ENCODE assay signal across 8 mouse cellular contexts in genomic region chr17:46857361-46857902, GRCm38 (mm10). TPM values are rescaled to one million over a fixed set of nuclear protein-coding genes. Genes with fewer than 3 reads are reported as not detected.
DNase-seq lines count a peak whose midpoint lies in the region; ATAC-seq and TF ChIP-seq lines count a peak whose summit lies in the region.

No protein-coding gene starts in this region.

- peak; percentile 47 to 67; a peak in 3 of 4 replicates for TF ChIP-seq POLR2A in MEL (IDR thresholded peaks at IDR 0.05; ENCODE audit: control insufficient read depth in 1 of 2, insufficient read depth in 1 of 2, low read depth in 1 of 2, low read length in 2 of 2, poor library complexity in 1 of 2)
- TF ChIP-seq POLR2A in cerebellum, adult 2 months (IDR thresholded peaks at IDR 0.05; ENCODE audit: borderline replicate concordance, insufficient read depth, low read length), result peak; percentile 41; the same call in 1 of the 2 replicates

- H3K36me3 ChIP-seq in MEL (ENCODE audit: control insufficient read depth in 1 of 2, insufficient read depth in 2 of 2, low read length in 2 of 2), result peaks cover 0 to 21% of the 10 kb centered on the region in 2 experiments; a peak in 2 of 4 replicates
- no peaks in the 10 kb centered on the region for H3K36me3 ChIP-seq in forebrain, postnatal 0 days (ENCODE audit: insufficient read depth)
- no peaks in the 10 kb centered on the region for H3K36me3 ChIP-seq in lung, postnatal 0 days (ENCODE audit: insufficient read depth, low read length)

- peak overlapping the region; percentile 95 to 96 for H3K4me3 ChIP-seq in MEL (ENCODE audit: control insufficient read depth in 1 of 2, insufficient read depth in 1 of 2, low read depth in 2 of 2, low read length in 2 of 2)
- peak overlapping the region; percentile 73 for H3K4me3 ChIP-seq in cerebellum, adult 2 months (replicated peaks; ENCODE audit: insufficient read depth, low read depth, low read length)
- peak overlapping the region; percentile 96 for H3K4me3 ChIP-seq in forebrain, postnatal 0 days (ENCODE audit: low read depth, low read length)
- peak overlapping the region; percentile 98 for H3K4me3 ChIP-seq in lung, postnatal 0 days (ENCODE audit: low read depth, low read length)

- peak overlapping the region; percentile 100 for H3K9ac ChIP-seq in MEL (ENCODE audit: control insufficient read depth, low read depth, low read length, poor library complexity, severe bottlenecking)
- peak overlapping the region; percentile 100 for H3K9ac ChIP-seq in forebrain, postnatal 0 days
- H3K9ac ChIP-seq in lung, postnatal 0 days (replicated peaks; ENCODE audit: low read depth), result peak overlapping the region; percentile 100

- no peaks in the 10 kb centered on the region for H3K27me3 ChIP-seq in MEL (ENCODE audit: control insufficient read depth in 1 of 2, insufficient read depth in 2 of 2, low read length in 2 of 2)
- no peaks in the 10 kb centered on the region for H3K27me3 ChIP-seq in cerebellum, adult 2 months (ENCODE audit: control insufficient read depth, insufficient read depth, low read length)
- no peaks in the 10 kb centered on the region for H3K27me3 ChIP-seq in forebrain, postnatal 0 days (ENCODE audit: insufficient read depth, low read length)
- no peaks in the 10 kb centered on the region for H3K27me3 ChIP-seq in lung, postnatal 0 days (replicated peaks; ENCODE audit: insufficient read depth, low read length)

- peaks cover 34% of the 10 kb centered on the region for H3K79me2 ChIP-seq in MEL (ENCODE audit: control insufficient read depth, insufficient read depth, low read length, poor library complexity)

- H3K9me3 ChIP-seq in MEL (replicated peaks; ENCODE audit: insufficient read depth, low read length), result no peaks in the 10 kb centered on the region
- H3K9me3 ChIP-seq in forebrain, postnatal 0 days (ENCODE audit: low read length), result no peaks in the 10 kb centered on the region
- H3K9me3 ChIP-seq in lung, postnatal 0 days (ENCODE audit: low read length), result no peaks in the 10 kb centered on the region

- H3K4me2 ChIP-seq in forebrain, postnatal 0 days (ENCODE audit: low read depth), result peak overlapping the region; percentile 55
- peak overlapping the region; percentile 73 for H3K4me2 ChIP-seq in lung, postnatal 0 days (replicated peaks; ENCODE audit: low read depth, low read length)

- TF ChIP-seq RAD21 in MEL (IDR thresholded peaks at IDR 0.05; ENCODE audit: low read depth, low read length), result no peak

- peak overlapping the region; percentile 99 for H3K27ac ChIP-seq in MEL (ENCODE audit: control insufficient read depth, low read depth, low read length)
- H3K27ac ChIP-seq in cerebellum, adult 2 months (ENCODE audit: insufficient read depth, low read length), result peak overlapping the region; percentile 98
- H3K27ac ChIP-seq in forebrain, postnatal 0 days (ENCODE audit: low read depth, low read length), result peak overlapping the region; percentile 100
- H3K27ac ChIP-seq in lung, postnatal 0 days (ENCODE audit: low read length), result peak overlapping the region; percentile 100

- peak; percentile 80 for ATAC-seq in forebrain, postnatal 0 days
- peak; percentile 81 for ATAC-seq in lung, postnatal 0 days

- under 1% methylated on average over 43 of the region's 52 CpGs for WGBS in cerebellum, adult 2 months
- WGBS in forebrain, postnatal 0 days, result 2% methylated on average over 25 of the region's 52 CpGs
- 0% methylated on average over 3 of the region's 52 CpGs for WGBS in lung, postnatal 0 days

- no peak; a peak in 1 of 4 replicates for TF ChIP-seq EP300 in MEL (IDR thresholded peaks at IDR 0.05; ENCODE audit: low read depth in 1 of 2, low read length in 2 of 2)
- TF ChIP-seq EP300 in lung, postnatal 0 days (IDR thresholded peaks at IDR 0.05), result no peak

- DNase-seq in MEL (ENCODE audit: low read depth, low spot score), result peak; percentile 72
- peak; percentile 78 to 86 for DNase-seq in cerebellum, adult 2 months
- DNase-seq in forebrain, postnatal 0 days, result peak; percentile 91
- peak; percentile 87 for DNase-seq in heart, postnatal 4 days
- peak; percentile 80 to 88 for DNase-seq in layer of hippocampus, postnatal 10 days (ENCODE audit: low spot score in 2 of 2)
- DNase-seq in lung, postnatal 0 days (ENCODE audit: low spot score), result peak; percentile 93
- DNase-seq in ovary, postnatal 36 days (ENCODE audit: low spot score), result peak; percentile 81
- peak; percentile 83 for DNase-seq in thymus, postnatal 4 days

- TF ChIP-seq CTCF in MEL (IDR thresholded peaks at IDR 0.05 in 2 of 3, conservative IDR thresholded peaks at IDR 0.05 in 1 of 3; ENCODE audit: control insufficient read depth in 1 of 3, insufficient read depth in 1 of 3, low read depth in 2 of 3, low read length in 3 of 3, poor library complexity in 1 of 3, severe bottlenecking in 1 of 3), result no peak
- no peak for TF ChIP-seq CTCF in cerebellum, adult 2 months (IDR thresholded peaks at IDR 0.05; ENCODE audit: borderline replicate concordance, insufficient read depth, low read depth, low read length)
- TF ChIP-seq CTCF in forebrain, postnatal 0 days (IDR thresholded peaks at IDR 0.05; ENCODE audit: low read depth), result no peak
- no peak for TF ChIP-seq CTCF in lung, postnatal 0 days (IDR thresholded peaks at IDR 0.05)

- peaks cover 3 to 17% of the 10 kb centered on the region in 2 experiments for H3K4me1 ChIP-seq in MEL (ENCODE audit: control insufficient read depth in 1 of 2, insufficient read depth in 2 of 2, low read length in 2 of 2)
- peaks cover 15% of the 10 kb centered on the region for H3K4me1 ChIP-seq in cerebellum, adult 2 months (ENCODE audit: control insufficient read depth, insufficient read depth, low read length)
- H3K4me1 ChIP-seq in forebrain, postnatal 0 days (ENCODE audit: insufficient read depth), result peaks cover 15% of the 10 kb centered on the region
- peaks cover 10% of the 10 kb centered on the region; the same call in 1 of the 2 replicates for H3K4me1 ChIP-seq in lung, postnatal 0 days (ENCODE audit: insufficient read depth, low read depth, low read length)

TF ChIP-seq in MEL, 35 proteins besides CTCF, POLR2A, EP300 and RAD21:
- TF ChIP-seq TBP (IDR thresholded peaks at IDR 0.05; ENCODE audit: low read depth, low read length), result 0 out of 2 replicates have a peak, but pooled peaks have one; percentile 23
- 0 out of 2 replicates have a peak, but pooled peaks have one; percentile 18 for TF ChIP-seq MYC (IDR thresholded peaks at IDR 0.05; ENCODE audit: low read depth, low read length)
- TF ChIP-seq CHD2 (IDR thresholded peaks at IDR 0.05; ENCODE audit: low read length), result no peak
- TF ChIP-seq ZC3H11A (IDR thresholded peaks at IDR 0.05; ENCODE audit: low read depth, low read length), result no peak
- no peak for TF ChIP-seq MAX (IDR thresholded peaks at IDR 0.05; ENCODE audit: low read length)
- peak; percentile 42; the same call in 1 of the 2 replicates for TF ChIP-seq NELFE (IDR thresholded peaks at IDR 0.05; ENCODE audit: low read depth, low read length)
- TF ChIP-seq ZKSCAN1 (IDR thresholded peaks at IDR 0.05; ENCODE audit: low read depth, low read length), result no peak
- TF ChIP-seq ELF1 (IDR thresholded peaks at IDR 0.05; ENCODE audit: low read depth, low read length), result no peak
- TF ChIP-seq TAL1 (IDR thresholded peaks at IDR 0.05; ENCODE audit: low read length), result no peak
- TF ChIP-seq MXI1 (IDR thresholded peaks at IDR 0.05; ENCODE audit: low read depth, low read length), result peak; percentile 6; the same call in 1 of the 2 replicates
- peak; percentile 56; the same call in 1 of the 2 replicates for TF ChIP-seq MAZ (IDR thresholded peaks at IDR 0.05; ENCODE audit: low read depth, low read length)
- TF ChIP-seq POLR2AphosphoS2 (IDR thresholded peaks at IDR 0.05; ENCODE audit: low read length), result peak; percentile 28; the same call in 1 of the 2 replicates
- no peak for TF ChIP-seq KAT2A (conservative IDR thresholded peaks at IDR 0.05; ENCODE audit: low read depth, low read length)
- TF ChIP-seq UBTF (IDR thresholded peaks at IDR 0.05; ENCODE audit: borderline replicate concordance, insufficient read depth, low read depth, low read length), result no peak
- peak; percentile 65 for TF ChIP-seq ZMIZ1 (IDR thresholded peaks at IDR 0.05; ENCODE audit: low read depth, low read length)

RNA-seq across cellular contexts. Expression of gene Bicral, which starts 0.8 kb away (rescaled TPM):
- 3.7 and 5.8 TPM in 2 replicates for total RNA-seq in MEL (2012; rRNA removed)
- polyA plus RNA-seq in MEL (2012; ENCODE audit: insufficient read depth in 1 of 2, insufficient read length in 2 of 2, low read depth in 1 of 2, low replicate concordance in 2 of 2, missing spikeins in 1 of 2), result 1 to 10 TPM in 1 of 2 experiments, not detected in 1; 6.9 TPM
- polyA plus RNA-seq in cerebellum, adult 2 months (2012; rRNA removed), result 35.9 and 36.8 TPM in 2 replicates
- 17.4 and 36.7 TPM in 2 replicates for total RNA-seq in forebrain, postnatal 0 days (2014; rRNA removed)
- 3.8 and 6.7 TPM in 2 replicates for polyA plus RNA-seq in forebrain, postnatal 0 days (2015; fragmentation: Nextera tagmentation; extraction: Ambion mirVana)
- 10 to 100 TPM; 11.8 to 14.0 TPM for total RNA-seq in heart, postnatal 4 days (2021)
- 10 to 100 TPM; 29.7 to 32.8 TPM for total RNA-seq in layer of hippocampus, postnatal 10 days (2021)
- polyA plus RNA-seq in lung, postnatal 0 days (2015; fragmentation: Nextera tagmentation; extraction: Ambion mirVana), result 3.0 and 3.4 TPM in 2 replicates

RNA-seq across cellular contexts. Expression of gene Tbcc, which starts 33.1 kb away (rescaled TPM):
- total RNA-seq in MEL (2012; rRNA removed), result 23.6 and 31.8 TPM in 2 replicates
- 10 to 100 TPM in 1 of 2 experiments, not detected in 1; 19.3 TPM for polyA plus RNA-seq in MEL (2012; ENCODE audit: insufficient read depth in 1 of 2, insufficient read length in 2 of 2, low read depth in 1 of 2, low replicate concordance in 2 of 2, missing spikeins in 1 of 2)
- polyA plus RNA-seq in cerebellum, adult 2 months (2012; rRNA removed), result 24.9 and 25.3 TPM in 2 replicates
- total RNA-seq in forebrain, postnatal 0 days (2014; rRNA removed), result 46.2 and 63.4 TPM in 2 replicates
- polyA plus RNA-seq in forebrain, postnatal 0 days (2015; fragmentation: Nextera tagmentation; extraction: Ambion mirVana), result 52.2 and 53.0 TPM in 2 replicates
- total RNA-seq in heart, postnatal 4 days (2021), result 10 to 100 TPM; 23.5 to 26.2 TPM
- total RNA-seq in layer of hippocampus, postnatal 10 days (2021), result 10 to 100 TPM; 39.0 to 47.5 TPM
- 47.7 and 51.0 TPM in 2 replicates for polyA plus RNA-seq in lung, postnatal 0 days (2015; fragmentation: Nextera tagmentation; extraction: Ambion mirVana)

RNA-seq across cellular contexts. Expression of gene Prph2, which starts 52.8 kb away (rescaled TPM):
- total RNA-seq in MEL (2012; rRNA removed), result not detected in 2 replicates
- polyA plus RNA-seq in MEL (2012; ENCODE audit: insufficient read depth in 1 of 2, insufficient read length in 2 of 2, low read depth in 1 of 2, low replicate concordance in 2 of 2, missing spikeins in 1 of 2), result not detected
- polyA plus RNA-seq in cerebellum, adult 2 months (2012; rRNA removed), result not detected in 2 replicates
- 0.14 TPM in 1 of 2 replicates, not detected in the other for total RNA-seq in forebrain, postnatal 0 days (2014; rRNA removed)
- not detected in 2 replicates for polyA plus RNA-seq in forebrain, postnatal 0 days (2015; fragmentation: Nextera tagmentation; extraction: Ambion mirVana)
- total RNA-seq in heart, postnatal 4 days (2021), result not detected
- under 1 TPM in 1 of 2 experiments, not detected in 1; 0.14 TPM for total RNA-seq in layer of hippocampus, postnatal 10 days (2021)
- not detected in 2 replicates for polyA plus RNA-seq in lung, postnatal 0 days (2015; fragmentation: Nextera tagmentation; extraction: Ambion mirVana)

Comparison
In these comparisons a context has a peak if more than half of its experiments do, and no peak if none do; other contexts are left out.
1. Peak in every context shown above with its lines: DNase-seq, ATAC-seq, H3K4me3 ChIP-seq and H3K27ac ChIP-seq.